23 mouse cellular contexts compared by ENCODE assay signal in genomic region chr5:49979246-49979645, GRCm38 (mm10).
DNase-seq lines count a peak whose midpoint lies in the region; ATAC-seq and TF ChIP-seq lines count a peak whose summit lies in the region.
"Had no signal": no experiment of that assay in that cellular context is flagged by ENCODE, and none has a peak within 500 bp of the region (broad histone marks: within the 10 kb centered on the region; RNA-seq: fewer than 3 reads in every experiment).

No protein-coding gene starts in this region.

- DNase-seq in adrenal gland, postnatal 14 days, result peak; percentile 9
- no peak for DNase-seq in adrenal gland, adult 2 months
- peak; percentile 22 for DNase-seq in kidney, postnatal 10 days
- no peak for DNase-seq in kidney, postnatal 4 days
- no peak for DNase-seq in lung, postnatal 14 days
- DNase-seq in lung, postnatal 4 days, result peak; percentile 17 to 44
- DNase-seq in lung, adult 2 months, result no peak
- DNase-seq: adrenal gland, postnatal 10 days; cerebellum, adult 11 months; cerebellum, adult 2 months; cerebellum, adult 9-11 months; cerebellum, postnatal 25 days; forebrain, postnatal 0 days; gastrocnemius, adult 2 months; gastrocnemius, postnatal 14 days; heart, adult 11 months had no signal

- no peak for TF ChIP-seq POLR2A in lung, adult 2 months (IDR thresholded peaks at IDR 0.05; ENCODE audit: borderline replicate concordance, extremely low read depth, low read depth, low read length)

- ATAC-seq in lung, embryonic 16.5 days (ENCODE audit: low read depth), result peak; percentile 19; the same call in 1 of the 2 replicates
- ATAC-seq: activated CD4-positive, CD25-positive, alpha-beta regulatory T cell, adult 4 months; forebrain, embryonic 14.5 days; forebrain, postnatal 0 days had no signal

- H3K4me1 ChIP-seq in lung, embryonic 16.5 days (replicated peaks; ENCODE audit: control insufficient read depth, insufficient read depth, low read length), result peaks cover 4% of the 10 kb centered on the region
- H3K4me1 ChIP-seq in lung, adult 2 months (ENCODE audit: control insufficient read depth, insufficient read depth, low read length), result peaks cover 4% of the 10 kb centered on the region
- H3K4me1 ChIP-seq: embryonic facial prominence, embryonic 12.5 days; embryonic facial prominence, embryonic 15.5 days; hindbrain, embryonic 12.5 days had no signal

- no peak overlapping the region for H3K27ac ChIP-seq in lung, embryonic 16.5 days (ENCODE audit: low read length)
- H3K27ac ChIP-seq: embryonic facial prominence, embryonic 12.5 days; embryonic facial prominence, embryonic 15.5 days; gastrocnemius, adult 2 months; hindbrain, embryonic 12.5 days had no signal

- no peaks in the 10 kb centered on the region for H3K9me3 ChIP-seq in lung, embryonic 16.5 days (ENCODE audit: control insufficient read depth, low read length)
- H3K9me3 ChIP-seq: embryonic facial prominence, embryonic 12.5 days; embryonic facial prominence, embryonic 15.5 days; hindbrain, embryonic 12.5 days had no signal

- H3K4me2 ChIP-seq in lung, embryonic 16.5 days (ENCODE audit: low read depth, low read length), result no peak overlapping the region
- H3K4me2 ChIP-seq: embryonic facial prominence, embryonic 12.5 days; embryonic facial prominence, embryonic 15.5 days; heart, embryonic 11.5 days; hindbrain, embryonic 12.5 days had no signal

- 79% methylated on average over 14 of the region's 14 CpGs for WGBS in lung, embryonic 16.5 days
- 65% methylated on average over 14 of the region's 14 CpGs for WGBS in lung, adult 2 months

- H3K27me3 ChIP-seq in lung, embryonic 16.5 days (ENCODE audit: control insufficient read depth, insufficient read depth, low read depth, low read length), result no peaks in the 10 kb centered on the region
- H3K27me3 ChIP-seq: embryonic facial prominence, embryonic 12.5 days; embryonic facial prominence, embryonic 15.5 days; hindbrain, embryonic 12.5 days had no signal

- H3K36me3 ChIP-seq in lung, embryonic 16.5 days (ENCODE audit: control insufficient read depth, insufficient read depth, low read length), result no peaks in the 10 kb centered on the region; the same call in 1 of the 2 replicates

- TF ChIP-seq CTCF in lung, adult 2 months (IDR thresholded peaks at IDR 0.05; ENCODE audit: insufficient read depth, low read length), result no peak

- H3K9ac ChIP-seq in lung, embryonic 16.5 days (ENCODE audit: low read length), result no peak overlapping the region
- H3K9ac ChIP-seq: embryonic facial prominence, embryonic 12.5 days; embryonic facial prominence, embryonic 15.5 days; forebrain, postnatal 0 days; hindbrain, embryonic 12.5 days had no signal

- no peak overlapping the region for H3K4me3 ChIP-seq in lung, embryonic 16.5 days (ENCODE audit: low read length)
- H3K4me3 ChIP-seq in lung, adult 2 months (replicated peaks; ENCODE audit: extremely low read depth, low read depth, low read length), result no peak overlapping the region
- H3K4me3 ChIP-seq: embryonic facial prominence, embryonic 12.5 days; embryonic facial prominence, embryonic 15.5 days; gastrocnemius, adult 2 months; hindbrain, embryonic 12.5 days had no signal

Comparison
In these comparisons a context has a peak if more than half of its experiments do, and no peak if none do; other contexts are left out.
1. DNase-seq: peak in adrenal gland, postnatal 14 days (single experiment), kidney, postnatal 10 days (single experiment) and lung, postnatal 4 days (2 of 2); none in adrenal gland, adult 2 months (single experiment), kidney, postnatal 4 days (0 of 2), lung, postnatal 14 days (single experiment) and lung, adult 2 months (single experiment).